Mouse (Mus musculus) ovary, postnatal 10 days (tissue): ENCODE measurements around the gene Uri1.

Experiments used
- DNase-seq: peaks from one replicate; pipeline ENCODE4 v3.0.0; 2022; ENCODE audit warnings: low spot score

Gene Uri1

GRCm38 (mm10) chr7:38013946-38014345 is 9.4 kb downstream of the Uri1 start:
- DNase-seq, result no peak

DNA sequence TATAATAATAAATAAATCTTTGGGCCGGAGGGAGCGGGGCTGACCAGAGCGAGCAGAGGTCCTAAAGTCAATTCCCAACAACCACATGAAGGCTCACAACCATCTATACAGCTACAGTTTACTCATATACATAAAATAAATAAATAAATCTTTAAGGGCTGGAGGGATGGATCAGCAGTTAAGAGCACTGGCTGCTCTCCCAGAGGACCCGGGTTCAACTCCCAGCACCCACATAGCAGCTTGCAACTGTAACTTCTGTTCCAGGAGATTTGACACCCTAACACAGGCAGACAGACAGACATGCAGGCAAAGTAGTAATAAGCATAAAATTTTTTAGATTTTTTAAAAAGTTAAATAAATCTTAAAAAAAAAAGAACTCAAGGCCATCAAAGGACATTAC is 10.5 kb downstream of the Uri1 start:
- no peak for DNase-seq

GRCm38 (mm10) chr7:38008359-38008758 is 15.0 kb downstream of the Uri1 start:
- DNase-seq, result no peak

DNA sequence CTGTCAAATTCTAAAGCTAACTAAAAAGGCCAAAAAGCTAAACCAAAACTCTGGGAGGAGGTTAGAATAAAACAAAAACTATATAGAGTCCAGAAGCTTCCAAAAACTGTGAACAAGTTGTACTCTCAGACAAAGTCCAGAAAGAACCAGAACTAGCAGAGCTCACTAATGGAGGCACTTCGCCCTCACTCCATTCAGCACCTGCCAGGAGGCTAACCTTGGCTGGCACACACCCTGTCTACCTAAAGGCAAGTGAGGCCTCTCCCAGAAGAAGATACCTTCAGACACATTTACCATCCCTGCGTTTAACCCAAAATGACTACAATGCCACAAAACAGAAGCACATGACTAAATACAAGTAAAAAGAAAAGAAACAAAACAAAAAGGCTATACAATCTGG is 20.9 kb downstream of the Uri1 start:
- DNase-seq, result no peak

- no peak for DNase-seq
Observed at GRCm38 (mm10) chr7:37999691-38000090, 23.7 kb downstream of the Uri1 start.

- no peak for DNase-seq
Observed at GRCm38 (mm10) chr7:37992861-37993260, 30.5 kb downstream of the Uri1 start.

DNA sequence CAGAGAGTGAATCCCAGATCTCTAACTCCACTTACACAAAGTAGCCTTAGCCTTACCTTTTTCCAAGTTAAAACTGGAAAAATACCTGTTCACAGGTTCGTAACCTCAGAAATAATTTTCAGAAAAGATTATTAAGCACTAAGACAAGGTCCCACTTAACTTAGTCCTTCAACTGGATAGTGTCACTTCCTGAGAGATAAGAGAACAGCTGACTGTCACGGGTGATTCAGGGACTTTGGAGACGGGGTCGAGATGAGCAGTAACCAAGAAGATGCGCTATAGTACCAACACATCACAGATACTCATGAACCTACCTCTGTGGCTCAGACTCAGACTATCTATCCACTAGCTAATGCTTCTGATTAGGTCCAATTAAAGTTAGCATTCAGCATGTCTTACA is 38.5 kb downstream of the Uri1 start:
- DNase-seq, result no peak

DNA sequence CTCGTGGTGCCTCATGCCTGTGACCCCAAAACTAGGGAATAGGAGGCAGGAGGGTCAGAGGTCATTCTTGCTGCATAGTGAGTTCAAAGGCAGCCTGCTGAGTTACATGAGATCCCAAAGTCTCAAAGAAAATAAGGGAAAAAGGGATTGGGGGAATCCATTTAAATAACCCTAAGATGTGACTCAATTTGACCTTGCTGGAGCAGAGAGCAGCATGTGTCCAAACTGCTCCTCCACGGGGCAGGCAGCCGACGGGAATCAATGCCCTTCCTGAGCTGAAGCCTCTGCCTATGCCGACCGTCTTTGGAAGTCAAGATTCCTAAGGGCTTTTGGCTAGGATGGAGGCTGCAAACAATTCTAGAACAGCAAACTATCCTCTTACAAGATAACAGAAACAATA is 39.9 kb downstream of the Uri1 start:
- DNase-seq, result no peak

DNA sequence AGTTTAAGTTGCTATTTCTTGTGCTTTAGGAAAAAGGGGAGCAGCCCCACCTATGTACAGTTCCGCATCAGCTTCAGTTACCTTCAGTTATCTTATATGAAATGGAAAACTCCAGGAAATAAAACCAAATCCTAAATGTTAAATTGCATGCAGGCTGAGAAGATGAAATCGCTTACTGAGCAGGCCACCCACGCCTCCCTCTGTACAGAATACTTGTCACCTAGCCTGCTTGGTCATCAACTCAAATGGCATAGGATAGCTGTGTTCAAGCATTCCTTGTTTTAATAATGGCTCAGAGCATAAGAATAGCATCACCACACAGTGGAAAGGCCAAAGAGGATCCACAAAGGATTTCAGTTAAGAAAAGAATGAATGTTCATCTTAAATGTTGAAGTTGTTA is 43.6 kb downstream of the Uri1 start:
- DNase-seq, result no peak

GRCm38 (mm10) chr7:37978412-37978811 is 44.9 kb downstream of the Uri1 start:
- DNase-seq, result no peak

DNA sequence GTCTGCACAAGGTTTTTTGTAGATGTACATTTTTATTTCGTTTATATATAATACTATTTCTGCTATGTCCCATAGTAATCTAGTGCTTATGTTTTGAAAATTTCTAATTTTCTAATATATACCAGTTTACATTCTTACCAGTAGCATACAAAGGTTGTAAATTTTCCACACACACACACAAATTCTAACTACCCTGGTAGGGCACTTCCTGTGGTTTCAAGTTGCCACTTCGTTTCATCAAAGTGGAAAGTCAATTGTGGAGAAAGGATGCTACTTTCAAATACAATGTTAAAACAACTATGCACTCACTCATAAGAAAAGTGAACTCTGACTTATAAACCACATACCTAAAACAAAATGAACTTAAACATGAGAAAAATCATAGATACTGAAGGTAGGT is 45.7 kb downstream of the Uri1 start:
- no peak for DNase-seq

- no peak for DNase-seq
Observed at GRCm38 (mm10) chr7:37972999-37973555, 50.3 kb downstream of the Uri1 start.

- no peak for DNase-seq
Observed at GRCm38 (mm10) chr7:37972571-37972970, 50.8 kb downstream of the Uri1 start.

DNA sequence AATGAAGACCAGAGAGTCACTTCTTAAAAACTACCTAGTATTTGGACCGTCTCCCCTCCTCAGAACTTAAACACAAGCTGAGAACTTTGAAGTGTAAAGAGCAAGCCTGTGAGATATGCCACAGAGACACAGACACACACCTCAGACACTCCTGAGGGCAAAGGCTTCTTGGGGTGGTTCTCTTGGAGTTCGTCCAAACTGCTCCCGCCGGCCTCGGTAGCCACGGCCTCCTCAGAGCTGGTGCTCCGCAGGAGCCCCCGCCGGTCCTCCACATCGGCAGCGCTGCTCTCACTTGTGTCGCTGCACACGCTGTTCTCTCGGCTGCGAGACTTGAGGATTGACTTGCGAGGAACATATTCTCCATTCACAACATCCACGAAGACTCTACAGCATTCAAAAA is 61.0 kb downstream of the Uri1 start:
- DNase-seq, result no peak

- DNase-seq, result no peak
Observed at GRCm38 (mm10) chr7:37961247-37961646, 62.1 kb downstream of the Uri1 start.

- DNase-seq, result no peak
Observed at GRCm38 (mm10) chr7:37951841-37952240, 71.5 kb downstream of the Uri1 start.

DNA sequence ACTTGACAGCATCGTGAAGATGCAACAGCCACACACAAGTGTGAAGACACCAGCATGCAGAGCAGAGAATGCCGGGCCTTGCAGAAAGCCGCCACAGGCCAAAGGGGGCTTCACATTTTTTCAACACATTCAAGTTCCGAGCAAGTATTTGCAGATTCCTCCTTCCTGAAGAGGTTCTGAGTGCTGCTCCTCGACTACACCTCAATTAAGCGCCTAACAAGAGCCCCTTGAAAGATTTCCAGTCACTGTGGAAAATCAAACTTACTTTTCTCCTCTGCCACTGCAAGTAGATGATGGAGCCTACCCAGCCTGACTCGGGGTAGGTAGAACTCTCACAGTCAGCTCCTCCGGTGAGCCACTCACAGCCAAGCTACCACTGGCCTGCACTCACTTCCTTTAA is 86.9 kb downstream of the Uri1 start:
- no peak for DNase-seq

GRCm38 (mm10) chr7:37935786-37936185 is 87.6 kb downstream of the Uri1 start:
- no peak for DNase-seq

- no peak for DNase-seq
Observed at GRCm38 (mm10) chr7:37934770-37935182, 88.6 kb downstream of the Uri1 start.

GRCm38 (mm10) chr7:37933754-37934308 is 89.5 kb downstream of the Uri1 start:
- DNase-seq, result no peak

GRCm38 (mm10) chr7:37931631-37932030 is 91.7 kb downstream of the Uri1 start:
- DNase-seq, result no peak

- no peak for DNase-seq
Observed at GRCm38 (mm10) chr7:37929738-37930137, 93.6 kb downstream of the Uri1 start.

DNA sequence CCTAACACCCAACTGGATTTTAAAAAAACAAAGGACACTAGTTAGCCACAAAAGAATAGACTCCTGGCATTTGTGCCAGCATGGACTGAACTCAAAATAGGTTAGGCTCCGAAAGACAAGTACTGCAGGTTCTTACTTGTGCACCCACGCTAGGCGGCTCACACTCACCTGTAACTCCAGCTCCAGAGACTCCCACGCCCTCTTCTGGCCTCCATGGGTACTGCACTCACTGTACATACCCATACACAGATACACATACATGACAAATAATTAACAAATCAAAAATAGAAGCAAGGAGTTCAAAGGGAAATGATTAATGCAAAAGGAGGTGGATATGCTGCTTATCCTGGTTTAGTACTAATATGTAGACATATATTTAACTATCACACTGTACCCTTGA is 100.4 kb downstream of the Uri1 start:
- no peak for DNase-seq

DNA sequence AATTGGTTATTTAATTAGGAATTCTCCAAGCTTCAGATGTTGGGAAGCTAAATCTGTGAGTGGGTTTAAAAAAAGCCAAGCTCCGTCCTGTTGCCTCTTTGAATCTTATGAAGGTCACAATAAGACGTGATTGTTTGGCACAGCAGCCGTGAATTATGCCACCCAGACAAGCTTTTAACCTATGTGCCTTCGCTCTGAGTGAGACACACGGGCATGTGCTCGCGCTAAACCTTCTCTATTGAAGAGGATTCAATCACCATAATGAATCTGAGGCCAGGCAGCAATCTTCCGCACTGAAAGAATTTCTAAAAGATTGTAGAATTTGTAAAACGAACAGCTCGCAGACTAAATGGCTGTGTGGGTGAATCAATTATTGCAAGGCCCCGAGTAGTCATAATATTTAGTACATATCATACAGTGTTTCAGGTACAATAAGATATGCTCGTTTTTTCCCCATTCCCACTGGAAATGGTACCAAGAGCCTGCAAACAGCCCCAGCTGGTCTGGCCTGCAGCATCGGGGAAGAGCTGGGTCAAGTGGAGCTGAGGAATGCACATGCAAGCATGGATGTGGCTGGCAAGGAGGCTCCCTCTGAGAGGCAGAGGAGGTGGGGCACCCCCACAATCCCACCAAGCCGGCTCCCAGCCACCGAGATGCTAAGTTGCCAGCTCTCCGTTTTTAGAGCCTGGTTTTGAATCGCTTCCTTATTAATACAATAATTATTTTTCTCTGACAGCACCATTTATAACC is 101.5 kb downstream of the Uri1 start:
- no peak for DNase-seq
